Mouse (Mus musculus) liver, embryonic 14.5 days (tissue): Measurements from ENCODE around the gene Gm20721. TPM values are rescaled to one million over a fixed set of nuclear protein-coding genes. Genes with fewer than 3 reads are reported as not detected.
"Not testable (repeated sequence)": the region's sequence is repeated elsewhere in the genome, so short reads cannot be mapped to it uniquely, and the experiment has no call there.

ENCODE experiments used
- ATAC-seq: fragments of 200-750 bp; cut with Nextera tagmentation; 2 replicates; pipeline ENCODE4 v1.8.0; 2017; ENCODE audit warnings: moderate number of reproducible peaks, mild to moderate bottlenecking, moderate library complexity; ENCODE audit not compliant: insufficient read depth
- DNase-seq, 3 experiments: peaks; one replicate each; pipeline ENCODE4 v3.0.0-alpha.2; 2012 to 2013; ENCODE audit warnings: low read depth in 3 of 3, low spot score in 3 of 3
- H3K27ac ChIP-seq: fragments of 300-500 bp; sonication (generic); 2 replicates; pipeline ENCODE4 v1.5.1; 2014; ENCODE audit warnings: moderate library complexity, mild to moderate bottlenecking, control low read depth, inconsistent platforms
- H3K27me3 ChIP-seq: fragments of 300-500 bp; sonication (generic); 2 replicates; pipeline ENCODE4 v1.6.1; 2014; ENCODE audit warnings: mild to moderate bottlenecking, low read length, moderate library complexity; ENCODE audit not compliant: control insufficient read depth, insufficient read depth
- H3K36me3 ChIP-seq: fragments of 300-500 bp; sonication (generic); replicated peaks from 2 replicates; pipeline ENCODE4 v1.6.1; 2014; ENCODE audit warnings: low read depth; ENCODE audit not compliant: control insufficient read depth, insufficient read depth
- H3K4me1 ChIP-seq, 2 experiments: fragments of 200-500 bp in 1 of 2; fragments of 300-500 bp in 1 of 2; sonication (generic) in 1 of 2; replicated peaks; 2 replicates each; pipeline ENCODE4 v1.6.1; 2012 to 2014; ENCODE audit warnings: antibody characterized with exemption in 1 of 2, inconsistent platforms in 1 of 2, low read length in 1 of 2; ENCODE audit not compliant: control insufficient read depth in 2 of 2, insufficient read depth in 2 of 2
- H3K4me2 ChIP-seq: fragments of 300-500 bp; sonication (generic); 2 replicates; pipeline ENCODE4 v1.6.1; 2014; ENCODE audit warnings: low read depth, mild to moderate bottlenecking, control low read depth, moderate library complexity
- H3K4me3 ChIP-seq, 2 experiments: fragments of 200-500 bp in 1 of 2; fragments of 300-500 bp in 1 of 2; sonication (generic) in 1 of 2; 2 replicates each; pipeline ENCODE4 v1.5.1; 2012 to 2014; ENCODE audit warnings: low read depth in 2 of 2, low read length in 2 of 2, mild to moderate bottlenecking in 2 of 2, control low read depth in 1 of 2, inconsistent platforms in 1 of 2, moderate library complexity in 1 of 2; ENCODE audit not compliant: insufficient read depth in 1 of 2
- H3K9ac ChIP-seq: fragments of 300-500 bp; sonication (generic); replicated peaks from 2 replicates; pipeline ENCODE4 v1.6.1; 2014; ENCODE audit warnings: mild to moderate bottlenecking, control low read depth, moderate library complexity
- H3K9me3 ChIP-seq: fragments of 300-500 bp; sonication (generic); 2 replicates; pipeline ENCODE4 v1.6.1; 2016; ENCODE audit warnings: low read length, mixed read lengths; ENCODE audit not compliant: control insufficient read depth
- CTCF ChIP-seq: IDR thresholded peaks from 2 replicates; pipeline ENCODE4 v1.5.1; 2016; ENCODE audit warnings: antibody characterized with exemption, low read depth, control low read depth
- EP300 ChIP-seq: IDR thresholded peaks from 2 replicates; pipeline ENCODE4 v1.6.1; 2016; ENCODE audit warnings: antibody characterized with exemption, low read depth
- WGBS: fragments of 180-500 bp; shearing (Covaris S2); extraction: QIAGEN DNeasy Blood & Tissue Kit; methylation state at CpG from one replicate; pipeline ENCODE4 v1.1.7; 2014; ENCODE audit not compliant: insufficient replicate concordance; 5-methylcytosine and 5-hydroxymethylcytosine counted together
- polyA plus RNA-seq, 2 experiments: library from polyadenylated mRNA; depleted of rRNA in 1 of 2; stranded (reverse) in 1 of 2; unstranded in 1 of 2; fragments of >200 nt; fragmentation: Nextera tagmentation in 1 of 2; extraction: Ambion mirVana in 1 of 2; gene quantifications; 2 replicates each; pipeline versions ENCODE4 v1.2.1 to v1.2.3; 2012 to 2014

The Gm20721 gene
- polyA plus RNA-seq, 2 experiments, result 0.74 to 0.88 TPM

GRCm38 (mm10) chr2:174366571-174366970 is 20.1 kb upstream of the Gm20721 start:
- 58% methylated on average over 10 of the region's 10 CpGs for WGBS
- Histone ChIP-seq H3K4me1 (no peaks in the 10 kb centered on the region), H3K4me2 (no peak overlapping the region), H3K4me3 (no peak overlapping the region), H3K9me3 (no peaks in the 10 kb centered on the region), H3K27me3 (no peaks in the 10 kb centered on the region), H3K36me3 (no peaks in the 10 kb centered on the region), H3K27ac (no peak overlapping the region), H3K9ac (no peak overlapping the region)
- DNase-seq, result no peak
- ATAC-seq, result no peak
- no peak for TF ChIP-seq EP300
- no peak for TF ChIP-seq CTCF

GRCm38 (mm10) chr2:174359656-174360055 is 13.1 kb upstream of the Gm20721 start:
- H3K9me3 ChIP-seq, result no peaks in the 10 kb centered on the region
- no peak for TF ChIP-seq CTCF
- TF ChIP-seq EP300, result no peak
- WGBS, result 60% methylated on average over 4 of the region's 4 CpGs

GRCm38 (mm10) chr2:174358516-174358915 is 12.0 kb upstream of the Gm20721 start:
- no peak overlapping the region for H3K27ac ChIP-seq
- TF ChIP-seq CTCF (no peak), EP300 (no peak)
- 70% methylated on average over 4 of the region's 4 CpGs for WGBS
- no peaks in the 10 kb centered on the region for H3K27me3 ChIP-seq
- H3K4me3 ChIP-seq, result no peak overlapping the region
- H3K9ac ChIP-seq, result no peak overlapping the region
- no peak for DNase-seq
- H3K4me2 ChIP-seq, result no peak overlapping the region
- no peaks in the 10 kb centered on the region for H3K9me3 ChIP-seq
- H3K36me3 ChIP-seq, result no peaks in the 10 kb centered on the region
- H3K4me1 ChIP-seq, result no peaks in the 10 kb centered on the region
- no peak for ATAC-seq

More at GRCm38 (mm10) chr2:174359656-174360055, 13.1 kb upstream of the Gm20721 start:
- Histone ChIP-seq H3K4me3 (no peak overlapping the region), H3K36me3 (no peaks in the 10 kb centered on the region), H3K27ac (no peak overlapping the region), H3K27me3 (no peaks in the 10 kb centered on the region), H3K4me1 (no peaks in the 10 kb centered on the region), H3K9ac (no peak overlapping the region), H3K4me2 (no peak overlapping the region)
- ATAC-seq (no peak), DNase-seq (no peak)

- not testable (repeated sequence) for H3K9me3 ChIP-seq, ATAC-seq, H3K4me3 ChIP-seq, H3K27me3 ChIP-seq, DNase-seq, H3K9ac ChIP-seq, H3K27ac ChIP-seq, H3K4me2 ChIP-seq
- Histone ChIP-seq H3K4me1 (peaks cover 2 to 11% of the 10 kb centered on the region in 2 experiments), H3K36me3 (peaks cover 34% of the 10 kb centered on the region)
- WGBS, result 88% methylated on average over 2 of the region's 2 CpGs
Measured at GRCm38 (mm10) chr2:174346999-174347668, 622 bp upstream of the Gm20721 start.

- Histone ChIP-seq H3K4me1 (peaks cover 2 to 20% of the 10 kb centered on the region in 2 experiments), H3K27ac (no peak overlapping the region), H3K4me3 (no peak overlapping the region), H3K36me3 (peaks cover 34% of the 10 kb centered on the region), H3K4me2 (no peak overlapping the region), H3K9ac (no peak overlapping the region), H3K27me3 (no peaks in the 10 kb centered on the region), H3K9me3 (no peaks in the 10 kb centered on the region)
- no peak for ATAC-seq
- TF ChIP-seq CTCF (no peak), EP300 (no peak)
- 86% methylated on average over 16 of the region's 16 CpGs for WGBS
- DNase-seq, result no peak
Measured at GRCm38 (mm10) chr2:174344996-174345395, 1.5 kb downstream of the Gm20721 start.
